Mouse (Mus musculus) myocyte (in vitro differentiated cells): ENCODE data around the gene Casp3. TPM values are rescaled to one million over a fixed set of nuclear protein-coding genes. Genes with fewer than 3 reads are reported as not detected.

Experiments used
- H3K27me3 ChIP-seq: one replicate; pipeline ENCODE4 v1.6.1; 2011; ENCODE audit not compliant: control insufficient read depth, insufficient read depth, insufficient read length
- H3K36me3 ChIP-seq: one replicate; pipeline ENCODE4 v1.6.1; 2011; ENCODE audit not compliant: control insufficient read depth, insufficient read depth
- H3K4me2 ChIP-seq: one replicate; pipeline ENCODE4 v1.6.1; 2011; ENCODE audit warnings: low read depth, control low read depth
- H3K4me3 ChIP-seq: one replicate; pipeline ENCODE4 v1.5.1; 2011; ENCODE audit warnings: mild to moderate bottlenecking, control low read depth, moderate library complexity
- H3K79me2 ChIP-seq: one replicate; pipeline ENCODE4 v1.6.1; 2011; ENCODE audit not compliant: control insufficient read depth, insufficient read depth
- H3ac ChIP-seq: one replicate; pipeline ENCODE4 v1.6.1; 2011; ENCODE audit not compliant: control insufficient read depth, insufficient read length
- CEBPB ChIP-seq: IDR thresholded peaks from 2 replicates; pipeline ENCODE4 v1.6.1; 2011; ENCODE audit warnings: mild to moderate bottlenecking, moderate library complexity; ENCODE audit not compliant: poor library complexity, insufficient read depth, severe bottlenecking
- E2F4 ChIP-seq: IDR thresholded peaks from one replicate; pipeline ENCODE4 v1.6.1; 2011; ENCODE audit warnings: mild to moderate bottlenecking, control low read depth, moderate library complexity; ENCODE audit not compliant: insufficient read depth
- MAX ChIP-seq: IDR thresholded peaks from one replicate; pipeline ENCODE4 v1.6.1; 2011; ENCODE audit warnings: low read depth, mild to moderate bottlenecking, control low read depth
- MYOD1 ChIP-seq, 3 experiments: IDR thresholded peaks; one replicate each; pipeline ENCODE4 v1.6.1; 2011; ENCODE audit warnings: control low read depth in 2 of 3, low read depth in 2 of 3, mild to moderate bottlenecking in 2 of 3, moderate library complexity in 1 of 3; ENCODE audit not compliant: insufficient read length in 2 of 3, control insufficient read depth in 1 of 3
- MYOG ChIP-seq, 3 experiments: IDR thresholded peaks; one replicate each; pipeline ENCODE4 v1.6.1; 2011; ENCODE audit warnings: control low read depth in 2 of 3, low read depth in 2 of 3, mild to moderate bottlenecking in 2 of 3; ENCODE audit not compliant: insufficient read length in 2 of 3, control insufficient read depth in 1 of 3, insufficient read depth in 1 of 3
- POLR2A ChIP-seq: IDR thresholded peaks from one replicate; pipeline ENCODE4 v1.6.1; 2011; ENCODE audit warnings: low read depth, mild to moderate bottlenecking, control low read depth, moderate library complexity; ENCODE audit not compliant: insufficient read length
- POLR2AphosphoS2 ChIP-seq: IDR thresholded peaks from one replicate; pipeline ENCODE4 v1.6.1; 2011; ENCODE audit warnings: low read depth, control low read depth; ENCODE audit not compliant: insufficient read length
- REST ChIP-seq: IDR thresholded peaks from one replicate; pipeline ENCODE4 v1.6.1; 2011; ENCODE audit warnings: mild to moderate bottlenecking, control low read depth, moderate library complexity; ENCODE audit not compliant: insufficient read depth, insufficient read length
- SRF ChIP-seq: IDR thresholded peaks from one replicate; pipeline ENCODE4 v1.6.1; 2011; ENCODE audit warnings: low read depth; ENCODE audit not compliant: control insufficient read depth, insufficient read length
- TCF12 ChIP-seq: IDR thresholded peaks from one replicate; pipeline ENCODE4 v1.6.1; 2011; ENCODE audit warnings: mild to moderate bottlenecking, control low read depth; ENCODE audit not compliant: poor library complexity, insufficient read depth, severe bottlenecking
- TCF3 ChIP-seq: IDR thresholded peaks from one replicate; pipeline ENCODE4 v1.6.1; 2011; ENCODE audit warnings: low read depth, control low read depth; ENCODE audit not compliant: insufficient read length
- USF1 ChIP-seq: IDR thresholded peaks from one replicate; pipeline ENCODE4 v1.6.1; 2011; ENCODE audit warnings: low read depth, mild to moderate bottlenecking, control low read depth, moderate library complexity
- polyA plus RNA-seq: library from polyadenylated mRNA; unstranded; fragments of >200 nt; fragmentation: generic; extraction: Trizol; gene quantifications from one replicate; pipeline ENCODE4 v1.2.1, GENCODE M21; 2012; ENCODE audit warnings: missing spikeins

Gene Casp3
- polyA plus RNA-seq, 1 experiment: 24.9 TPM

- TF ChIP-seq REST (no peak), TCF3 (no peak), USF1 (no peak), TCF12 (no peak), SRF (no peak), MYOD1 (IDR thresholded peaks at IDR 0.05; ENCODE audit: control insufficient read depth in 1 of 3, insufficient read length in 2 of 3, low read depth in 2 of 3) (no peak), MAX (no peak), CEBPB (no peak), MYOG (IDR thresholded peaks at IDR 0.05; ENCODE audit: control insufficient read depth in 1 of 3, insufficient read depth in 1 of 3, insufficient read length in 2 of 3, low read depth in 2 of 3) (no peak), POLR2AphosphoS2 (no peak), E2F4 (no peak), POLR2A (no peak)
- H3ac ChIP-seq: no peak overlapping the region
- no peaks in the 10 kb centered on the region for H3K36me3 ChIP-seq
- H3K4me2 ChIP-seq: no peak overlapping the region
- H3K4me3 ChIP-seq: no peak overlapping the region
- no peaks in the 10 kb centered on the region for H3K27me3 ChIP-seq
- no peaks in the 10 kb centered on the region for H3K79me2 ChIP-seq
These were observed 16.0 kb upstream of the Casp3 start for GRCm38 (mm10) chr8:46600959-46601707.

GRCm38 (mm10) chr8:46603587-46603986, 13.5 kb upstream of the Casp3 start:
- Histone ChIP-seq H3K36me3 (no peaks in the 10 kb centered on the region), H3K27me3 (no peaks in the 10 kb centered on the region), H3K4me2 (no peak overlapping the region), H3ac (no peak overlapping the region), H3K79me2 (no peaks in the 10 kb centered on the region), H3K4me3 (no peak overlapping the region)
- TF ChIP-seq MAX (no peak), SRF (no peak), MYOD1 (IDR thresholded peaks at IDR 0.05; ENCODE audit: control insufficient read depth in 1 of 3, insufficient read length in 2 of 3, low read depth in 2 of 3) (no peak), USF1 (no peak), REST (no peak), POLR2AphosphoS2 (no peak)

- H3K27me3 ChIP-seq: no peaks in the 10 kb centered on the region
- TF ChIP-seq POLR2A (no peak), TCF3 (no peak), CEBPB (no peak), SRF (no peak), MYOG (IDR thresholded peaks at IDR 0.05; ENCODE audit: control insufficient read depth in 1 of 3, insufficient read depth in 1 of 3, insufficient read length in 2 of 3, low read depth in 2 of 3) (no peak), POLR2AphosphoS2 (no peak), MAX (no peak), TCF12 (no peak), REST (no peak), E2F4 (no peak)
- no peak overlapping the region for H3K4me2 ChIP-seq
- H3K79me2 ChIP-seq: no peaks in the 10 kb centered on the region
- no peak overlapping the region for H3K4me3 ChIP-seq
- H3ac ChIP-seq: no peak overlapping the region
- H3K36me3 ChIP-seq: no peaks in the 10 kb centered on the region
These were observed 10.2 kb upstream of the Casp3 start for GRCm38 (mm10) chr8:46606930-46607329.

GRCm38 (mm10) chr8:46611557-46611956, 5.5 kb upstream of the Casp3 start:
- H3K36me3 ChIP-seq: no peaks in the 10 kb centered on the region
- no peak overlapping the region for H3K4me2 ChIP-seq
- no peaks in the 10 kb centered on the region for H3K27me3 ChIP-seq
- H3K79me2 ChIP-seq: no peaks in the 10 kb centered on the region
- TF ChIP-seq MAX (no peak), MYOD1 (IDR thresholded peaks at IDR 0.05; ENCODE audit: control insufficient read depth in 1 of 3, insufficient read length in 2 of 3, low read depth in 2 of 3) (no peak), MYOG (IDR thresholded peaks at IDR 0.05; ENCODE audit: control insufficient read depth in 1 of 3, insufficient read depth in 1 of 3, insufficient read length in 2 of 3, low read depth in 2 of 3) (no peak), USF1 (no peak), REST (no peak), POLR2A (no peak), E2F4 (no peak), TCF12 (no peak), CEBPB (no peak), POLR2AphosphoS2 (no peak), TCF3 (no peak), SRF (no peak)
- H3ac ChIP-seq: no peak overlapping the region
- H3K4me3 ChIP-seq: no peak overlapping the region
